Comparison of ENCODE assay signal across 14 mouse cellular contexts in genomic region chr11:61075361-61076326, GRCm38 (mm10). TPM values are rescaled to one million over a fixed set of nuclear protein-coding genes. Genes with fewer than 3 reads are reported as not detected.
A peak's percentile ranks its signal among the peaks of the same experiment; 100 is the strongest.
DNase-seq lines count a peak whose midpoint lies in the region; ATAC-seq and TF ChIP-seq lines count a peak whose summit lies in the region.
"Had no signal": no experiment of that assay in that cellular context is flagged by ENCODE, and none has a peak within 500 bp of the region (broad histone marks: within the 10 kb centered on the region; RNA-seq: fewer than 3 reads in every experiment).

No protein-coding gene starts in this region.

- TF ChIP-seq CTCF in stomach, postnatal 0 days (IDR thresholded peaks at IDR 0.05; ENCODE audit: low read depth), result no peak

- H3K9me3 ChIP-seq in heart, embryonic 16.5 days (replicated peaks; ENCODE audit: control insufficient read depth, low read length), result no peaks in the 10 kb centered on the region
- H3K9me3 ChIP-seq in liver, embryonic 12.5 days (replicated peaks), result no peaks in the 10 kb centered on the region
- H3K9me3 ChIP-seq in stomach, postnatal 0 days (ENCODE audit: control insufficient read depth, low read length), result no peaks in the 10 kb centered on the region
- H3K9me3 ChIP-seq: megakaryocyte, embryonic 14.5 days; neural tube, embryonic 15.5 days had no signal

- no peak for DNase-seq in heart, postnatal 4 days
- DNase-seq in stomach, postnatal 0 days (ENCODE audit: low spot score), result peak; percentile 30
- DNase-seq in ovary, postnatal 10 days (ENCODE audit: low spot score), result no peak
- no peak for DNase-seq in layer of hippocampus, postnatal 14 days (ENCODE audit: low spot score in 2 of 2)
- DNase-seq: adrenal gland, postnatal 36 days; lung, adult 2 months; thymus, adult 18-20 months had no signal

- peaks cover 8% of the 10 kb centered on the region for H3K4me1 ChIP-seq in heart, embryonic 16.5 days (ENCODE audit: control insufficient read depth, insufficient read depth, low read length)
- peaks cover 68% of the 10 kb centered on the region for H3K4me1 ChIP-seq in liver, embryonic 12.5 days
- H3K4me1 ChIP-seq in stomach, postnatal 0 days (replicated peaks; ENCODE audit: control insufficient read depth, insufficient read depth), result no peaks in the 10 kb centered on the region
- H3K4me1 ChIP-seq: neural tube, embryonic 15.5 days had no signal

- no peaks in the 10 kb centered on the region for H3K36me3 ChIP-seq in heart, embryonic 16.5 days (ENCODE audit: control insufficient read depth, insufficient read depth)
- H3K36me3 ChIP-seq in liver, embryonic 12.5 days, result no peaks in the 10 kb centered on the region
- no peaks in the 10 kb centered on the region for H3K36me3 ChIP-seq in stomach, postnatal 0 days (ENCODE audit: control insufficient read depth, insufficient read depth, low read length)
- H3K36me3 ChIP-seq: neural tube, embryonic 15.5 days had no signal

- H3K27ac ChIP-seq in heart, embryonic 16.5 days (ENCODE audit: low read length), result no peak overlapping the region
- H3K27ac ChIP-seq in liver, embryonic 12.5 days, result peak overlapping the region; percentile 89
- H3K27ac ChIP-seq in stomach, postnatal 0 days (replicated peaks), result no peak overlapping the region
- H3K27ac ChIP-seq: neural tube, embryonic 15.5 days had no signal

- ATAC-seq in heart, embryonic 16.5 days (replicated peaks; ENCODE audit: extremely low read depth, insufficient read depth, low FRiP score), result peak; percentile 46; the same call in 1 of the 2 replicates
- peak; percentile 76; the same call in 1 of the 2 replicates for ATAC-seq in common myeloid progenitor, adult 5-6 weeks (replicated peaks; ENCODE audit: low read depth, poor library complexity, severe bottlenecking)
- ATAC-seq in liver, embryonic 12.5 days, result peak; percentile 98
- ATAC-seq in stomach, postnatal 0 days (ENCODE audit: low FRiP score, low TSS enrichment), result peak; percentile 79
- ATAC-seq: activated CD4-positive, CD25-positive, alpha-beta regulatory T cell, adult 4 months; hindbrain, embryonic 16.5 days had no signal

- H3K9ac ChIP-seq in heart, embryonic 16.5 days (ENCODE audit: low read length), result no peak overlapping the region
- H3K9ac ChIP-seq in liver, embryonic 12.5 days, result peak overlapping the region; percentile 49
- no peak overlapping the region for H3K9ac ChIP-seq in stomach, postnatal 0 days (ENCODE audit: low read length)
- H3K9ac ChIP-seq: neural tube, embryonic 15.5 days had no signal

- TF ChIP-seq EP300 in stomach, postnatal 0 days (optimal IDR thresholded peaks at IDR 0.05), result no peak

- H3K27me3 ChIP-seq in heart, embryonic 16.5 days (ENCODE audit: control insufficient read depth, insufficient read depth, low read length), result no peaks in the 10 kb centered on the region
- peaks cover under 1% of the 10 kb centered on the region; the same call in 1 of the 2 replicates for H3K27me3 ChIP-seq in liver, embryonic 12.5 days (replicated peaks)
- H3K27me3 ChIP-seq in stomach, postnatal 0 days (ENCODE audit: control insufficient read depth, insufficient read depth, low read length), result no peaks in the 10 kb centered on the region
- H3K27me3 ChIP-seq: neural tube, embryonic 15.5 days had no signal

- no peak overlapping the region for H3K4me2 ChIP-seq in heart, embryonic 16.5 days (ENCODE audit: low read depth, low read length)
- H3K4me2 ChIP-seq in liver, embryonic 12.5 days, result peak overlapping the region; percentile 66
- H3K4me2 ChIP-seq in stomach, postnatal 0 days (replicated peaks; ENCODE audit: low read depth), result no peak overlapping the region
- H3K4me2 ChIP-seq: neural tube, embryonic 15.5 days had no signal

- 40% methylated on average over 15 of the region's 15 CpGs for WGBS in heart, embryonic 16.5 days
- 40% methylated on average over 15 of the region's 15 CpGs for WGBS in liver, embryonic 12.5 days (ENCODE audit: insufficient replicate concordance)
- 63% methylated on average over 15 of the region's 15 CpGs for WGBS in stomach, postnatal 0 days

- H3K4me3 ChIP-seq in heart, embryonic 16.5 days (ENCODE audit: low read length), result no peak overlapping the region
- H3K4me3 ChIP-seq in liver, embryonic 12.5 days, result peak overlapping the region; percentile 29
- no peak overlapping the region for H3K4me3 ChIP-seq in stomach, postnatal 0 days (ENCODE audit: low read depth, low read length)
- H3K4me3 ChIP-seq: megakaryocyte, embryonic 14.5 days; neural tube, embryonic 15.5 days had no signal

RNA-seq across cellular contexts. Expression of gene Tnfrsf13b, which starts 50.9 kb away (rescaled TPM):
- 2.7 and 5.7 TPM in 2 replicates for polyA plus RNA-seq in heart, embryonic 16.5 days (2015; fragmentation: Nextera tagmentation; extraction: Ambion mirVana)
- 1 to 10 TPM in 1 of 2 experiments, under 1 TPM in 1; 0.90 to 1.0 TPM for total RNA-seq in heart, postnatal 4 days (2021)
- total RNA-seq in common myeloid progenitor, adult 5-6 weeks (2017), result 64.8 and 72.9 TPM in 2 replicates
- polyA plus RNA-seq in liver, embryonic 12.5 days (2016; fragmentation: Nextera tagmentation; extraction: Ambion mirVana), result 3.2 and 4.8 TPM in 2 replicates
- polyA plus RNA-seq in stomach, postnatal 0 days (2015; fragmentation: Nextera tagmentation; extraction: Ambion mirVana), result 1.9 and 2.6 TPM in 2 replicates
- total RNA-seq in layer of hippocampus, postnatal 14 days (2021), result 1 to 10 TPM in 1 of 2 experiments, under 1 TPM in 1; 0.99 to 1.4 TPM

RNA-seq across cellular contexts. Expression of gene Kcnj12, which starts 53.3 kb away (rescaled TPM):
- 5.7 and 5.9 TPM in 2 replicates for polyA plus RNA-seq in heart, embryonic 16.5 days (2015; fragmentation: Nextera tagmentation; extraction: Ambion mirVana)
- total RNA-seq in heart, postnatal 4 days (2021), result 10 to 100 TPM; 18.3 to 21.0 TPM
- not detected in 2 replicates for total RNA-seq in common myeloid progenitor, adult 5-6 weeks (2017)
- polyA plus RNA-seq in liver, embryonic 12.5 days (2016; fragmentation: Nextera tagmentation; extraction: Ambion mirVana), result 0.07 TPM in 1 of 2 replicates, not detected in the other
- 0.59 and 0.77 TPM in 2 replicates for polyA plus RNA-seq in stomach, postnatal 0 days (2015; fragmentation: Nextera tagmentation; extraction: Ambion mirVana)
- total RNA-seq in layer of hippocampus, postnatal 14 days (2021), result 1 to 10 TPM; 7.1 to 8.0 TPM
- polyA plus RNA-seq: activated CD4-positive, CD25-positive, alpha-beta regulatory T cell, adult 4 months had no signal

Comparison
In these comparisons a context has a peak if more than half of its experiments do, and no peak if none do; other contexts are left out.
1. ATAC-seq: peak in every context shown above with its lines; median percentile 98 in liver, embryonic 12.5 days; 79 in stomach, postnatal 0 days; 76 in common myeloid progenitor, adult 5-6 weeks; 46 in heart, embryonic 16.5 days.
2. RNA of gene Tnfrsf13b, which starts 50.9 kb away (total RNA-seq): 64.8 to 72.9 TPM in common myeloid progenitor, adult 5-6 weeks; 0.99 to 1.4 TPM in layer of hippocampus, postnatal 14 days and 0.90 to 1.0 TPM in heart, postnatal 4 days; every median in the first group is over 10 times any median in the second.